Mouse (Mus musculus): ENCODE data around the gene Gm37240. TPM values are rescaled to one million over a fixed set of nuclear protein-coding genes. Genes with fewer than 3 reads are reported as not detected.
A peak's percentile ranks its signal among the peaks of the same experiment; 100 is the strongest.

Gene Gm37240
- polyA plus RNA-seq, 1 experiment from 2014 or later, result 11.4 TPM

DNA sequence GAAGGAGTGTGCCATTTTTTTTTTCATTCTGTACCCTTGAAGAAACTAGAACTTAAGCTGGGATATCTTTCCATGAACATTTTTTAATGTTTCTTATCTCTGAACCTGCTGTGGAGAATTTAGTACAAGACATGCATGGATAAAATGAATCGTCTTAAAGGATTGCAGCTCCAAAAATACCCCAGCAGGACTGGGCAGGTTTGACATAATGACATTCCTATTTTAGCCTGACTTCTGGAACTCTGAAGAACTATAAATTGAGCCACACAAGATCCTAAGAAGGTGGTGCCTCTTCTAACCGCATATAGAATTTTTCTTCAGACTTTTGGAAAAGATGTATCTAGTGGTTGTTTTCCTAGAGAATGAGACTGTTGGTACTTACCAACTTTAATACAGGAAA, 1294.0 kb downstream of the Gm37240 start, which contains the start of gene Tigd4:
TSS of gene Tigd4 (plus strand) at position 301 of the 400 bp plus-strand sequence.
- Histone ChIP-seq H3K9me3 (replicated peaks; ENCODE audit: control insufficient read depth, low read length) (no peaks in the 10 kb centered on the region), H3K4me1 (ENCODE audit: control insufficient read depth, insufficient read depth, low read length) (peaks cover 8% of the 10 kb centered on the region; the same call in 1 of the 2 replicates), H3K4me2 (ENCODE audit: low read depth, low read length) (no peak within 1 kb of the TSS), H3K27me3 (ENCODE audit: control insufficient read depth, insufficient read depth, low read length) (no peaks in the 10 kb centered on the region; the same call in 1 of the 2 replicates), H3K4me3 (replicated peaks; ENCODE audit: low read length) (no peak within 1 kb of the TSS), H3K36me3 (ENCODE audit: control insufficient read depth, insufficient read depth, low read length) (no peaks in the 10 kb centered on the region), H3K27ac (ENCODE audit: low read length) (no peak within 1 kb of the TSS), H3K9ac (ENCODE audit: low read length) (no peak within 1 kb of the TSS)
- ATAC-seq (ENCODE audit: insufficient read depth, low FRiP score), result no peak
- WGBS, result 91% methylated on average over 2 of the region's 2 CpGs

DNA sequence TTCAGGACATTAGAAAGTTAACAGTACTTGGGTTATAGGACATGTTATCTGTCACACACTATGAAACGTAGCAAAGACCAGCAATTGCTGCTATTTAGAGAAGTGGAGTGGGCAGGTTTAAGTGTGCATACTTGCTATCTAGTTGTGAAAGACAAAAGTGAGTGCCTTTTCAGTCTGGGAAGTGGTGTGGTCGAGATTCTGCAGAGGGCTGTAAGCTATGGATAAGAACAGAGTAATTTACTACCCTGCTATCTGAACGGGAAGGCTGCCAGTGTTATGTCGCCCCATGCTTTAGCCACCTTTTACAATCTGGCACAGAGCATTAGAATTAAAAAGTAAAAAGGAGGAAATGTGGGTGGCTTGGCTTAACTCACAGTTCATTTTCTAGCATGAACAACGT, 1300.6 kb downstream of the Gm37240 start:
- WGBS, result 42% methylated on average over 5 of the region's 5 CpGs
- no peaks in the 10 kb centered on the region for H3K36me3 ChIP-seq (ENCODE audit: control insufficient read depth, insufficient read depth, low read length)
- H3K4me2 ChIP-seq (ENCODE audit: low read depth, low read length), result no peak overlapping the region
- no peak overlapping the region for H3K4me3 ChIP-seq (replicated peaks; ENCODE audit: low read length)
- no peak for ATAC-seq (ENCODE audit: insufficient read depth, low FRiP score)
- H3K27me3 ChIP-seq (ENCODE audit: control insufficient read depth, insufficient read depth, low read length), result no peaks in the 10 kb centered on the region
- no peak overlapping the region for H3K9ac ChIP-seq (ENCODE audit: low read length)
- no peaks in the 10 kb centered on the region for H3K9me3 ChIP-seq (replicated peaks; ENCODE audit: control insufficient read depth, low read length)
- H3K4me1 ChIP-seq (ENCODE audit: control insufficient read depth, insufficient read depth, low read length), result peaks cover 3% of the 10 kb centered on the region; the same call in 1 of the 2 replicates
- no peak overlapping the region for H3K27ac ChIP-seq (ENCODE audit: low read length)

GRCm38 (mm10) chr3:84582913-84583276, 1304.4 kb downstream of the Gm37240 start:
- peaks cover 11% of the 10 kb centered on the region for H3K4me1 ChIP-seq (ENCODE audit: control insufficient read depth, insufficient read depth, low read length)
- no peaks in the 10 kb centered on the region for H3K36me3 ChIP-seq (ENCODE audit: control insufficient read depth, insufficient read depth, low read length)
- peak overlapping the region; percentile 98 for H3K27ac ChIP-seq (ENCODE audit: low read length)
- ATAC-seq (ENCODE audit: insufficient read depth, low FRiP score), result peak; percentile 25
- peak overlapping the region; percentile 67 for H3K4me2 ChIP-seq (ENCODE audit: low read depth, low read length)
- under 1% methylated on average over 27 of the region's 27 CpGs for WGBS
- peak overlapping the region; percentile 88 for H3K4me3 ChIP-seq (replicated peaks; ENCODE audit: low read length)
- peak overlapping the region; percentile 89 for H3K9ac ChIP-seq (ENCODE audit: low read length)
- no peaks in the 10 kb centered on the region for H3K9me3 ChIP-seq (replicated peaks; ENCODE audit: control insufficient read depth, low read length)
- H3K27me3 ChIP-seq (ENCODE audit: control insufficient read depth, insufficient read depth, low read length), result no peaks in the 10 kb centered on the region

- WGBS, result under 1% methylated on average over 70 of the region's 70 CpGs
- Histone ChIP-seq H3K27ac (ENCODE audit: low read length) (peak within 1 kb of the TSS; percentile 98), H3K27me3 (ENCODE audit: control insufficient read depth, insufficient read depth, low read length) (no peaks in the 10 kb centered on the region)
Observed at GRCm38 (mm10) chr3:84582023-84582912, 1305.0 kb downstream of the Gm37240 start, which contains the start of gene Arfip1. Gene Arfip1, minus strand, starts transcription at chr3:84582625.

GRCm38 (mm10) chr3:84581696-84582022, 1305.7 kb downstream of the Gm37240 start:
- H3K4me3 ChIP-seq (replicated peaks; ENCODE audit: low read length), result peak overlapping the region; percentile 88
- no peaks in the 10 kb centered on the region for H3K36me3 ChIP-seq (ENCODE audit: control insufficient read depth, insufficient read depth, low read length)
- peak overlapping the region; percentile 98 for H3K27ac ChIP-seq (ENCODE audit: low read length)
- no peak for ATAC-seq (ENCODE audit: insufficient read depth, low FRiP score)
- no peaks in the 10 kb centered on the region for H3K27me3 ChIP-seq (ENCODE audit: control insufficient read depth, insufficient read depth, low read length)
- H3K4me2 ChIP-seq (ENCODE audit: low read depth, low read length), result peak overlapping the region; percentile 67
- peaks cover 11% of the 10 kb centered on the region for H3K4me1 ChIP-seq (ENCODE audit: control insufficient read depth, insufficient read depth, low read length)
- H3K9me3 ChIP-seq (replicated peaks; ENCODE audit: control insufficient read depth, low read length), result no peaks in the 10 kb centered on the region
- 0% methylated on average over 4 of the region's 4 CpGs for WGBS
- H3K9ac ChIP-seq (ENCODE audit: low read length), result peak overlapping the region; percentile 89

More at GRCm38 (mm10) chr3:84582023-84582912, 1305.0 kb downstream of the Gm37240 start, which contains the start of gene Arfip1:
- Histone ChIP-seq H3K9ac (ENCODE audit: low read length) (peak within 1 kb of the TSS; percentile 89), H3K4me1 (ENCODE audit: control insufficient read depth, insufficient read depth, low read length) (peaks cover 11% of the 10 kb centered on the region), H3K4me2 (ENCODE audit: low read depth, low read length) (peak within 1 kb of the TSS; percentile 67), H3K4me3 (replicated peaks; ENCODE audit: low read length) (peak within 1 kb of the TSS; percentile 88), H3K36me3 (ENCODE audit: control insufficient read depth, insufficient read depth, low read length) (no peaks in the 10 kb centered on the region), H3K9me3 (replicated peaks; ENCODE audit: control insufficient read depth, low read length) (no peaks in the 10 kb centered on the region)
- ATAC-seq (ENCODE audit: insufficient read depth, low FRiP score), result peak; percentile 99

- H3K4me2 ChIP-seq (ENCODE audit: low read depth, low read length), result peak overlapping the region; percentile 67
Observed at GRCm38 (mm10) chr3:84580716-84581115, 1306.6 kb downstream of the Gm37240 start.

DNA sequence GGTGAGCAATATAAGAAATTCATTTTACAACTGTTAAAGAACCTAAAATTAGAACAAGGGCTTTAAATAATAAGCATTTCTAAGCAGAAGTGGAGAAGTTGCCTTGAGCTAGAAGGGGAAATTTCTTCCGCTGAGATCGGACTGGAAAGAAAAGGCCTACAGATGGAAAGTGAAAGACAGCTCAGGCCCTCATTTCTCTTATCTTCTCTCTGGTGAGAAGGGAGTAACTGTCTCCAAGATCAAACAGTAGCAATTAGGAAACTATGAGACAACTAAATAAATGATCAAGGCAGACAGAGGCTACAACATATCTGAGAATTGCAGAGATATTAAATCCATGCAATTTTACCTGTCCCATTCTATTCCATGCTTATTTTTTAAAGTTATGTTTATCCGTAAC, 1316.8 kb downstream of the Gm37240 start:
- H3K4me3 ChIP-seq (replicated peaks; ENCODE audit: low read length), result no peak overlapping the region
- H3K27me3 ChIP-seq (ENCODE audit: control insufficient read depth, insufficient read depth, low read length), result no peaks in the 10 kb centered on the region
- H3K4me2 ChIP-seq (ENCODE audit: low read depth, low read length), result no peak overlapping the region
- no peak for ATAC-seq (ENCODE audit: insufficient read depth, low FRiP score)
- H3K9me3 ChIP-seq (replicated peaks; ENCODE audit: control insufficient read depth, low read length), result no peaks in the 10 kb centered on the region
- no peak overlapping the region for H3K27ac ChIP-seq (ENCODE audit: low read length)
- peaks cover 7% of the 10 kb centered on the region; the same call in 1 of the 2 replicates for H3K4me1 ChIP-seq (ENCODE audit: control insufficient read depth, insufficient read depth, low read length)
- 82% methylated on average over 3 of the region's 3 CpGs for WGBS
- H3K9ac ChIP-seq (ENCODE audit: low read length), result no peak overlapping the region
- H3K36me3 ChIP-seq (ENCODE audit: control insufficient read depth, insufficient read depth, low read length), result no peaks in the 10 kb centered on the region

More at GRCm38 (mm10) chr3:84580716-84581115, 1306.6 kb downstream of the Gm37240 start:
- Histone ChIP-seq H3K4me1 (ENCODE audit: control insufficient read depth, insufficient read depth, low read length) (peaks cover 11% of the 10 kb centered on the region), H3K4me3 (replicated peaks; ENCODE audit: low read length) (peak overlapping the region; percentile 88), H3K27me3 (ENCODE audit: control insufficient read depth, insufficient read depth, low read length) (no peaks in the 10 kb centered on the region), H3K9me3 (replicated peaks; ENCODE audit: control insufficient read depth, low read length) (no peaks in the 10 kb centered on the region), H3K9ac (ENCODE audit: low read length) (peak overlapping the region; percentile 46; the same call in 1 of the 2 replicates), H3K36me3 (ENCODE audit: control insufficient read depth, insufficient read depth, low read length) (no peaks in the 10 kb centered on the region), H3K27ac (ENCODE audit: low read length) (0 out of 2 replicates have a peak overlapping the region, but pooled peaks have one; percentile 5)
- WGBS, result 16% methylated on average over 4 of the region's 4 CpGs
- no peak for ATAC-seq (ENCODE audit: insufficient read depth, low FRiP score)

- peaks cover 7% of the 10 kb centered on the region; the same call in 1 of the 2 replicates for H3K4me1 ChIP-seq (ENCODE audit: control insufficient read depth, insufficient read depth, low read length)
- no peak for ATAC-seq (ENCODE audit: insufficient read depth, low FRiP score)
- no peak overlapping the region for H3K27ac ChIP-seq (ENCODE audit: low read length)
- H3K27me3 ChIP-seq (ENCODE audit: control insufficient read depth, insufficient read depth, low read length), result no peaks in the 10 kb centered on the region
- H3K4me3 ChIP-seq (replicated peaks; ENCODE audit: low read length), result no peak overlapping the region
- 69% methylated on average over 6 of the region's 6 CpGs for WGBS
- H3K36me3 ChIP-seq (ENCODE audit: control insufficient read depth, insufficient read depth, low read length), result no peaks in the 10 kb centered on the region
- no peaks in the 10 kb centered on the region for H3K9me3 ChIP-seq (replicated peaks; ENCODE audit: control insufficient read depth, low read length)
- no peak overlapping the region for H3K4me2 ChIP-seq (ENCODE audit: low read depth, low read length)
- H3K9ac ChIP-seq (ENCODE audit: low read length), result no peak overlapping the region
Observed at GRCm38 (mm10) chr3:84569587-84569986, 1317.7 kb downstream of the Gm37240 start.

DNA sequence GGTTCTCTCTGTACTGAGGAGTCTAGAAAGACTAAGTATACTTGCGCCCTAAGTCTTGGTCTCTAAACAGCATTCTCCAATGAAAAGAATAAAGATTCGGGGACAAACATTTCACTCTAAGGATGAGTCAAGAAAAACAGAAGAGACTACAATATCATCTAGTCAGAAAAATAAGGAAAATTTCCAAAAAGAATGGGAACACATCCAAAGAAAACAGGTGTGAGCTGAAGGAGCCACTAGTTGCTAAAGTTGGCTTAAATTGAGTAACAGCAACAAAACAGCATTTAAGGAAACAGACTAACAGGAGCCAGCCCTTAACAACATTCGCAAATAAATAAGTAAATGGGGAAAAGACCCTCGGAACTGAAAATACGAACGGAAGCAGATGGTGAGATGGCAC, 1318.8 kb downstream of the Gm37240 start:
- H3K36me3 ChIP-seq (ENCODE audit: control insufficient read depth, insufficient read depth, low read length), result no peaks in the 10 kb centered on the region
- H3K4me1 ChIP-seq (ENCODE audit: control insufficient read depth, insufficient read depth, low read length), result peaks cover 7% of the 10 kb centered on the region; the same call in 1 of the 2 replicates
- H3K4me2 ChIP-seq (ENCODE audit: low read depth, low read length), result no peak overlapping the region
- 90% methylated on average over 6 of the region's 6 CpGs for WGBS
- H3K4me3 ChIP-seq (replicated peaks; ENCODE audit: low read length), result no peak overlapping the region
- no peaks in the 10 kb centered on the region for H3K9me3 ChIP-seq (replicated peaks; ENCODE audit: control insufficient read depth, low read length)
- no peaks in the 10 kb centered on the region for H3K27me3 ChIP-seq (ENCODE audit: control insufficient read depth, insufficient read depth, low read length)
- H3K9ac ChIP-seq (ENCODE audit: low read length), result no peak overlapping the region
- ATAC-seq (ENCODE audit: insufficient read depth, low FRiP score), result no peak
- H3K27ac ChIP-seq (ENCODE audit: low read length), result no peak overlapping the region
